Mouse (Mus musculus) lung, embryonic 16.5 days (tissue): Measurements from ENCODE around the gene Nlk. TPM values are rescaled to one million over a fixed set of nuclear protein-coding genes. Genes with fewer than 3 reads are reported as not detected.

Experiments used
- ATAC-seq: fragments of 200-750 bp; cut with Nextera tagmentation; 2 replicates; pipeline ENCODE4 v1.8.0; 2017; ENCODE audit warnings: low read depth, mild to moderate bottlenecking, moderate library complexity
- H3K27ac ChIP-seq: fragments of 300-500 bp; sonication (generic); 2 replicates; pipeline ENCODE4 v1.5.1; 2014; ENCODE audit warnings: mild to moderate bottlenecking, control low read depth, low read length
- H3K27me3 ChIP-seq: fragments of 300-500 bp; sonication (generic); 2 replicates; pipeline ENCODE4 v1.6.1; 2014; ENCODE audit warnings: low read depth, low read length, mixed read lengths; ENCODE audit not compliant: control insufficient read depth, insufficient read depth
- H3K36me3 ChIP-seq: fragments of 300-500 bp; sonication (generic); 2 replicates; pipeline ENCODE4 v1.6.1; 2014; ENCODE audit warnings: low read length; ENCODE audit not compliant: control insufficient read depth, insufficient read depth
- H3K4me1 ChIP-seq: fragments of 300-500 bp; sonication (generic); replicated peaks from 2 replicates; pipeline ENCODE4 v1.6.1; 2014; ENCODE audit warnings: low read length, mixed read lengths; ENCODE audit not compliant: control insufficient read depth, insufficient read depth
- H3K4me2 ChIP-seq: fragments of 300-500 bp; sonication (generic); 2 replicates; pipeline ENCODE4 v1.6.1; 2014; ENCODE audit warnings: low read depth, low read length, control low read depth
- H3K4me3 ChIP-seq: fragments of 300-500 bp; sonication (generic); 2 replicates; pipeline ENCODE4 v1.5.1; 2014; ENCODE audit warnings: mild to moderate bottlenecking, low read length, control low read depth
- H3K9ac ChIP-seq: fragments of 300-500 bp; sonication (generic); 2 replicates; pipeline ENCODE4 v1.6.1; 2014; ENCODE audit warnings: low read length, control low read depth
- H3K9me3 ChIP-seq: fragments of 300-500 bp; sonication (generic); 2 replicates; pipeline ENCODE4 v1.6.1; 2016; ENCODE audit warnings: low read length; ENCODE audit not compliant: control insufficient read depth
- WGBS: fragments of 180-500 bp; shearing (Covaris S2); extraction: QIAGEN DNeasy Blood & Tissue Kit; methylation state at CpG from one replicate; pipeline ENCODE4 v1.1.7; 2014; 5-methylcytosine and 5-hydroxymethylcytosine counted together
- polyA plus RNA-seq: library from polyadenylated mRNA; unstranded; fragments of >200 nt; fragmentation: Nextera tagmentation; extraction: Ambion mirVana; gene quantifications from 2 replicates; pipeline ENCODE4 v1.2.1, GENCODE M21; 2015

Gene Nlk
- polyA plus RNA-seq, 1 experiment from 2014 or later, result 13.6 TPM

- Histone ChIP-seq H3K4me2 (no peak overlapping the region), H3K27me3 (no peaks in the 10 kb centered on the region), H3K36me3 (peaks cover 3% of the 10 kb centered on the region; the same call in 1 of the 2 replicates), H3K4me3 (no peak overlapping the region), H3K9ac (no peak overlapping the region), H3K27ac (no peak overlapping the region), H3K9me3 (no peaks in the 10 kb centered on the region), H3K4me1 (no peaks in the 10 kb centered on the region)
- ATAC-seq, result no peak
These were observed 85.9 kb downstream of the Nlk start for GRCm38 (mm10) chr11:78611273-78611672.

- ATAC-seq, result no peak
- H3K27ac ChIP-seq, result no peak overlapping the region
- H3K36me3 ChIP-seq, result no peaks in the 10 kb centered on the region
- H3K4me2 ChIP-seq, result no peak overlapping the region
- H3K9me3 ChIP-seq, result no peaks in the 10 kb centered on the region
- H3K27me3 ChIP-seq, result no peaks in the 10 kb centered on the region
- WGBS, result 81% methylated on average over 4 of the region's 4 CpGs
- H3K4me1 ChIP-seq, result no peaks in the 10 kb centered on the region
- H3K9ac ChIP-seq, result no peak overlapping the region
- H3K4me3 ChIP-seq, result no peak overlapping the region
These were observed 87.5 kb downstream of the Nlk start for GRCm38 (mm10) chr11:78609657-78610056.

GRCm38 (mm10) chr11:78604826-78605225 is 92.3 kb downstream of the Nlk start:
- Histone ChIP-seq H3K27me3 (no peaks in the 10 kb centered on the region), H3K4me2 (no peak overlapping the region), H3K4me3 (no peak overlapping the region), H3K9me3 (no peaks in the 10 kb centered on the region), H3K36me3 (no peaks in the 10 kb centered on the region), H3K9ac (no peak overlapping the region), H3K4me1 (peaks cover 4% of the 10 kb centered on the region; the same call in 1 of the 2 replicates), H3K27ac (no peak overlapping the region)
- no peak for ATAC-seq
- 75% methylated on average over 1 of the region's 1 CpGs for WGBS

GRCm38 (mm10) chr11:78602781-78603180 is 94.4 kb downstream of the Nlk start:
- no peak for ATAC-seq
- no peak overlapping the region for H3K4me2 ChIP-seq
- no peaks in the 10 kb centered on the region for H3K36me3 ChIP-seq
- no peaks in the 10 kb centered on the region for H3K27me3 ChIP-seq
- 80% methylated on average over 3 of the region's 3 CpGs for WGBS
- H3K9me3 ChIP-seq, result no peaks in the 10 kb centered on the region
- H3K4me1 ChIP-seq, result peaks cover 7% of the 10 kb centered on the region; the same call in 1 of the 2 replicates
- no peak overlapping the region for H3K9ac ChIP-seq
- no peak overlapping the region for H3K27ac ChIP-seq
- H3K4me3 ChIP-seq, result no peak overlapping the region

- Histone ChIP-seq H3K4me1 (peaks cover 7% of the 10 kb centered on the region; the same call in 1 of the 2 replicates), H3K4me2 (no peak overlapping the region), H3K36me3 (no peaks in the 10 kb centered on the region), H3K9ac (no peak overlapping the region), H3K27me3 (no peaks in the 10 kb centered on the region), H3K9me3 (no peaks in the 10 kb centered on the region), H3K4me3 (no peak overlapping the region), H3K27ac (no peak overlapping the region; the same call in 1 of the 2 replicates)
- 39% methylated on average over 4 of the region's 4 CpGs for WGBS
- ATAC-seq, result no peak
These were observed 96.1 kb downstream of the Nlk start for GRCm38 (mm10) chr11:78600926-78601590.

- Histone ChIP-seq H3K4me3 (no peak overlapping the region), H3K4me2 (no peak overlapping the region), H3K27me3 (no peaks in the 10 kb centered on the region), H3K27ac (no peak overlapping the region; the same call in 1 of the 2 replicates), H3K4me1 (peaks cover 7% of the 10 kb centered on the region; the same call in 1 of the 2 replicates), H3K36me3 (no peaks in the 10 kb centered on the region), H3K9ac (no peak overlapping the region), H3K9me3 (no peaks in the 10 kb centered on the region)
- ATAC-seq, result 0 out of 2 replicates have a peak, but pooled peaks have one; percentile 18
- 46% methylated on average over 3 of the region's 3 CpGs for WGBS
These were observed 96.7 kb downstream of the Nlk start for GRCm38 (mm10) chr11:78600496-78600895.

GRCm38 (mm10) chr11:78600051-78600450 is 97.1 kb downstream of the Nlk start:
- no peaks in the 10 kb centered on the region for H3K27me3 ChIP-seq
- WGBS, result 55% methylated on average over 4 of the region's 4 CpGs
- no peak overlapping the region for H3K4me3 ChIP-seq
- no peak overlapping the region for H3K9ac ChIP-seq
- peaks cover 7% of the 10 kb centered on the region; the same call in 1 of the 2 replicates for H3K4me1 ChIP-seq
- no peaks in the 10 kb centered on the region for H3K36me3 ChIP-seq
- ATAC-seq, result peak; percentile 63
- no peaks in the 10 kb centered on the region for H3K9me3 ChIP-seq
- H3K4me2 ChIP-seq, result no peak overlapping the region
- H3K27ac ChIP-seq, result peak overlapping the region; percentile 18; the same call in 1 of the 2 replicates

- Histone ChIP-seq H3K4me1 (peaks cover 7% of the 10 kb centered on the region; the same call in 1 of the 2 replicates), H3K27ac (peak overlapping the region; percentile 66), H3K36me3 (no peaks in the 10 kb centered on the region), H3K27me3 (no peaks in the 10 kb centered on the region), H3K4me2 (no peak overlapping the region), H3K9ac (no peak overlapping the region), H3K9me3 (no peaks in the 10 kb centered on the region), H3K4me3 (no peak overlapping the region)
- 37% methylated on average over 3 of the region's 3 CpGs for WGBS
- peak; percentile 74; the same call in 1 of the 2 replicates for ATAC-seq
These were observed 98.3 kb downstream of the Nlk start for GRCm38 (mm10) chr11:78598763-78599415.

GRCm38 (mm10) chr11:78596750-78597149 is 100.4 kb downstream of the Nlk start:
- Histone ChIP-seq H3K27ac (no peak overlapping the region), H3K4me1 (peaks cover 7% of the 10 kb centered on the region; the same call in 1 of the 2 replicates), H3K27me3 (no peaks in the 10 kb centered on the region), H3K4me3 (no peak overlapping the region), H3K9ac (no peak overlapping the region), H3K9me3 (no peaks in the 10 kb centered on the region), H3K4me2 (no peak overlapping the region), H3K36me3 (no peaks in the 10 kb centered on the region)
- no peak for ATAC-seq
